Mouse (Mus musculus) limb, embryonic 13.5 days (tissue): ENCODE data around the gene Slc7a7. TPM values are rescaled to one million over a fixed set of nuclear protein-coding genes. Genes with fewer than 3 reads are reported as not detected.

Source experiments
- ATAC-seq: fragments of 200-750 bp; cut with Nextera tagmentation; 2 replicates; pipeline ENCODE4 v1.8.0; 2017; ENCODE audit warnings: low read depth, moderate number of reproducible peaks, moderate TSS enrichment; ENCODE audit not compliant: low FRiP score
- H3K27ac ChIP-seq: fragments of 300-500 bp; sonication (generic); 2 replicates; pipeline ENCODE4 v1.5.1; 2015; ENCODE audit warnings: inconsistent platforms, mild to moderate bottlenecking, moderate library complexity
- H3K27me3 ChIP-seq: fragments of 300-500 bp; sonication (generic); 2 replicates; pipeline ENCODE4 v1.6.1; 2015; ENCODE audit warnings: mild to moderate bottlenecking, inconsistent platforms
- H3K36me3 ChIP-seq: fragments of 300-500 bp; sonication (generic); 2 replicates; pipeline ENCODE4 v1.6.1; 2015; ENCODE audit warnings: inconsistent platforms, mild to moderate bottlenecking, moderate library complexity
- H3K4me1 ChIP-seq: fragments of 300-500 bp; sonication (generic); 2 replicates; pipeline ENCODE4 v1.6.1; 2015; ENCODE audit warnings: inconsistent platforms
- H3K4me2 ChIP-seq: fragments of 300-500 bp; sonication (generic); replicated peaks from 2 replicates; pipeline ENCODE4 v1.6.1; 2015; ENCODE audit warnings: inconsistent platforms, mild to moderate bottlenecking, moderate library complexity
- H3K4me3 ChIP-seq: fragments of 300-500 bp; sonication (generic); 2 replicates; pipeline ENCODE4 v1.5.1; 2015; ENCODE audit warnings: moderate library complexity, mild to moderate bottlenecking, inconsistent platforms
- H3K9ac ChIP-seq: fragments of 300-500 bp; sonication (generic); 2 replicates; pipeline ENCODE4 v1.6.1; 2015; ENCODE audit warnings: mild to moderate bottlenecking, inconsistent platforms
- H3K9me3 ChIP-seq: fragments of 300-500 bp; sonication (generic); 2 replicates; pipeline ENCODE4 v1.6.1; 2016; ENCODE audit warnings: inconsistent platforms
- WGBS: fragments of 180-500 bp; shearing (Covaris S2); methylation state at CpG from one replicate; pipeline ENCODE4 v1.1.7; 2015; 5-methylcytosine and 5-hydroxymethylcytosine counted together
- polyA plus RNA-seq: library from polyadenylated mRNA; unstranded; fragments of >200 nt; fragmentation: Nextera tagmentation; extraction: Ambion mirVana; gene quantifications from 2 replicates; pipeline ENCODE4 v1.2.1, GENCODE M21; 2015

The Slc7a7 gene
- polyA plus RNA-seq, 1 experiment from 2014 or later, result 5.1 TPM

GRCm38 (mm10) chr14:54324486-54324885 lies 93.1 kb downstream of the Slc7a7 start:
- no peaks in the 10 kb centered on the region for H3K4me1 ChIP-seq
- H3K9ac ChIP-seq, result no peak overlapping the region
- H3K27me3 ChIP-seq, result no peaks in the 10 kb centered on the region
- no peak overlapping the region for H3K4me2 ChIP-seq
- no peak overlapping the region for H3K27ac ChIP-seq
- H3K36me3 ChIP-seq, result no peaks in the 10 kb centered on the region
- H3K4me3 ChIP-seq, result no peak overlapping the region
- ATAC-seq, result no peak
- 0 out of 2 replicates have a peak, but pooled peaks cover 3% of the 10 kb centered on the region for H3K9me3 ChIP-seq
- 69% methylated on average over 5 of the region's 5 CpGs for WGBS

- Histone ChIP-seq H3K36me3 (no peaks in the 10 kb centered on the region), H3K27ac (no peak overlapping the region), H3K27me3 (no peaks in the 10 kb centered on the region), H3K9me3 (0 out of 2 replicates have a peak, but pooled peaks cover 4% of the 10 kb centered on the region), H3K9ac (no peak overlapping the region), H3K4me1 (no peaks in the 10 kb centered on the region), H3K4me3 (no peak overlapping the region), H3K4me2 (no peak overlapping the region)
- ATAC-seq, result no peak
- 78% methylated on average over 18 of the region's 18 CpGs for WGBS
Observed at GRCm38 (mm10) chr14:54321556-54322376, 95.8 kb downstream of the Slc7a7 start.

Other genes starting within 250 kb of the Slc7a7 start
- gene Dad1, start 163.7 kb downstream of the Slc7a7 start, polyA plus RNA-seq, result 357 and 379 TPM in 2 replicates
- 46.5 and 51.0 TPM in 2 replicates for gene Abhd4, start 163.6 kb downstream of the Slc7a7 start, polyA plus RNA-seq
- gene Olfr49, start 132.8 kb downstream of the Slc7a7 start, polyA plus RNA-seq, result not detected in 2 replicates
- 44.0 and 47.0 TPM in 2 replicates for gene Oxa1l, start 56.9 kb downstream of the Slc7a7 start, polyA plus RNA-seq
- gene Mrpl52, start 9.1 kb upstream of the Slc7a7 start, polyA plus RNA-seq, result 224 and 233 TPM in 2 replicates
- 198 and 204 TPM in 2 replicates for gene Mmp14, start 13.8 kb upstream of the Slc7a7 start, polyA plus RNA-seq
- 31.0 and 34.4 TPM in 2 replicates for gene Lrp10, start 46.4 kb upstream of the Slc7a7 start, polyA plus RNA-seq
- gene Rem2, start 58.3 kb upstream of the Slc7a7 start, polyA plus RNA-seq, result 2.8 and 3.2 TPM in 2 replicates
- 86.1 and 93.1 TPM in 2 replicates for gene Prmt5, start 99.7 kb upstream of the Slc7a7 start, polyA plus RNA-seq
- 51.0 and 52.3 TPM in 2 replicates for gene Haus4, start 136.8 kb upstream of the Slc7a7 start, polyA plus RNA-seq
- 48.8 and 54.4 TPM in 2 replicates for gene Ajuba, start 159.8 kb upstream of the Slc7a7 start, polyA plus RNA-seq
- gene 4931414P19Rik, start 188.2 kb upstream of the Slc7a7 start, polyA plus RNA-seq, result 7.6 and 8.0 TPM in 2 replicates
- gene Psmb5, start 200.2 kb upstream of the Slc7a7 start, polyA plus RNA-seq, result 394 and 410 TPM in 2 replicates
- 0.11 TPM in 1 of 2 replicates, not detected in the other for gene Psmb11, start 203.7 kb upstream of the Slc7a7 start, polyA plus RNA-seq
- not detected in 2 replicates for gene Gm17606, start 223.2 kb upstream of the Slc7a7 start, polyA plus RNA-seq
- 6.7 and 8.2 TPM in 2 replicates for gene Cdh24, start 223.6 kb upstream of the Slc7a7 start, polyA plus RNA-seq